Mouse (Mus musculus): ENCODE measurements around the gene Dync1i2. TPM values are rescaled to one million over a fixed set of nuclear protein-coding genes. Genes with fewer than 3 reads are reported as not detected.

The Dync1i2 gene
- polyA plus RNA-seq, 1 experiment: 67.3 TPM

GRCm38 (mm10) chr2:71192195-71192807, 19.2 kb upstream of the Dync1i2 start:
- no peaks in the 10 kb centered on the region for H3K79me2 ChIP-seq (ENCODE audit: control insufficient read depth, insufficient read depth)
- H3K4me2 ChIP-seq (ENCODE audit: low read depth): no peak overlapping the region
- no peaks in the 10 kb centered on the region for H3K36me3 ChIP-seq (ENCODE audit: control insufficient read depth, insufficient read depth)
- H3K4me3 ChIP-seq: no peak overlapping the region
- TF ChIP-seq REST (IDR thresholded peaks at IDR 0.05; ENCODE audit: insufficient read depth, insufficient read length) (no peak), TCF12 (IDR thresholded peaks at IDR 0.05; ENCODE audit: insufficient read depth, poor library complexity, severe bottlenecking) (no peak), POLR2AphosphoS2 (IDR thresholded peaks at IDR 0.05; ENCODE audit: insufficient read length, low read depth) (no peak), TCF3 (IDR thresholded peaks at IDR 0.05; ENCODE audit: insufficient read length, low read depth) (no peak), SRF (IDR thresholded peaks at IDR 0.05; ENCODE audit: control insufficient read depth, insufficient read length, low read depth) (no peak), MAX (IDR thresholded peaks at IDR 0.05; ENCODE audit: low read depth) (no peak), CEBPB (IDR thresholded peaks at IDR 0.05; ENCODE audit: insufficient read depth, poor library complexity, severe bottlenecking) (no peak), USF1 (IDR thresholded peaks at IDR 0.05; ENCODE audit: low read depth) (no peak), MYOD1 (IDR thresholded peaks at IDR 0.05; ENCODE audit: control insufficient read depth in 1 of 3, insufficient read length in 2 of 3, low read depth in 2 of 3) (no peak), POLR2A (IDR thresholded peaks at IDR 0.05; ENCODE audit: insufficient read length, low read depth) (no peak)
- H3ac ChIP-seq (ENCODE audit: control insufficient read depth, insufficient read length): no peak overlapping the region
- peaks cover 5% of the 10 kb centered on the region for H3K27me3 ChIP-seq (ENCODE audit: control insufficient read depth, insufficient read depth, insufficient read length)

DNA sequence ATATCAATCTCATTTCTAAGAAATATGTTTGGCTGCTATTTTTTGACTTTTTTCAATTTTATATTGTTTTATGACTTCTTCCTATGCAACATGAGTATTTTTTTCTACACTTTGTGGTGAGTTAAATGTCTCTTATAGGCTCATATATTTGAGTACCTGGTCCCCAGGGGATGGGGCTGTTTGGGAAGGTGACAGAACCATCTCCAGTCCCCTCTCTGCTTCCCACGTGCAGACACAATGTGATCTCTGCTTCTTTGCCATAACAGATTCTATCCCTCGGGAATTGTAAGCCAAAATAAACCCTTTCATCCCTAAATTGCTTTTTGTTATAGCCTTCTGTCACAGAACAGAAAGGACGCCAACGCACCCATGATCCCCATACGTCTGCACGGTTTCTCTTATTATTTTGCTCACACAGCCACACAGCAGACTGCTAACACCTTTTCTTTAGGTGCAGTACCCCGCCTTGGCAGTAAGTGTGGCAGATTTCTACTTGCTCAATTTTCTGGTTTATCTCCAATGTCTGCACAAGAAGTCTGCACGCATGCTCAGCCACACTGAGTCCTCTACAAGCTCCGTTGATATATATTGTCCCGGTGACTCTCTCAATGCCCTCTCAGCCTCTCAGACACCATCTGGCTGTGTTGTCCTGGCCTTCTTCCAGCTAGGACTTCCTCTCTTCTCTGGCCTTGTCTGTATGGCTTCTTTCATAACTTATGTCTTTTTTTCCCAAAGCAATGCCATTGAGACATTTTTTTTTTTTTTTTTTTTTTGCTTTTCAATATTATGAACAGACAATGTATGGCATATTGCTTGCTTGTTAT, 17.2 kb upstream of the Dync1i2 start:
- Histone ChIP-seq H3ac (ENCODE audit: control insufficient read depth, insufficient read length) (no peak overlapping the region), H3K4me3 (no peak overlapping the region), H3K79me2 (ENCODE audit: control insufficient read depth, insufficient read depth) (no peaks in the 10 kb centered on the region), H3K4me2 (ENCODE audit: low read depth) (no peak overlapping the region), H3K36me3 (ENCODE audit: control insufficient read depth, insufficient read depth) (no peaks in the 10 kb centered on the region), H3K27me3 (ENCODE audit: control insufficient read depth, insufficient read depth, insufficient read length) (peaks cover 5% of the 10 kb centered on the region)
- TF ChIP-seq MAX (IDR thresholded peaks at IDR 0.05; ENCODE audit: low read depth) (no peak), SRF (IDR thresholded peaks at IDR 0.05; ENCODE audit: control insufficient read depth, insufficient read length, low read depth) (no peak), USF1 (IDR thresholded peaks at IDR 0.05; ENCODE audit: low read depth) (no peak), MYOG (IDR thresholded peaks at IDR 0.05; ENCODE audit: control insufficient read depth in 1 of 3, insufficient read depth in 1 of 3, insufficient read length in 2 of 3, low read depth in 2 of 3) (no peak), MYOD1 (IDR thresholded peaks at IDR 0.05; ENCODE audit: control insufficient read depth in 1 of 3, insufficient read length in 2 of 3, low read depth in 2 of 3) (no peak), CEBPB (IDR thresholded peaks at IDR 0.05; ENCODE audit: insufficient read depth, poor library complexity, severe bottlenecking) (no peak), TCF12 (IDR thresholded peaks at IDR 0.05; ENCODE audit: insufficient read depth, poor library complexity, severe bottlenecking) (no peak), E2F4 (IDR thresholded peaks at IDR 0.05; ENCODE audit: insufficient read depth) (no peak), POLR2AphosphoS2 (IDR thresholded peaks at IDR 0.05; ENCODE audit: insufficient read length, low read depth) (no peak), POLR2A (IDR thresholded peaks at IDR 0.05; ENCODE audit: insufficient read length, low read depth) (no peak), TCF3 (IDR thresholded peaks at IDR 0.05; ENCODE audit: insufficient read length, low read depth) (no peak)

GRCm38 (mm10) chr2:71196947-71197346, 14.6 kb upstream of the Dync1i2 start:
- Histone ChIP-seq H3K4me2 (ENCODE audit: low read depth) (no peak overlapping the region), H3K4me3 (no peak overlapping the region), H3ac (ENCODE audit: control insufficient read depth, insufficient read length) (no peak overlapping the region), H3K27me3 (ENCODE audit: control insufficient read depth, insufficient read depth, insufficient read length) (no peaks in the 10 kb centered on the region), H3K36me3 (ENCODE audit: control insufficient read depth, insufficient read depth) (no peaks in the 10 kb centered on the region), H3K79me2 (ENCODE audit: control insufficient read depth, insufficient read depth) (no peaks in the 10 kb centered on the region)
- TF ChIP-seq CEBPB (IDR thresholded peaks at IDR 0.05; ENCODE audit: insufficient read depth, poor library complexity, severe bottlenecking): no peak
- TF ChIP-seq MYOD1 (IDR thresholded peaks at IDR 0.05; ENCODE audit: control insufficient read depth in 1 of 3, insufficient read length in 2 of 3, low read depth in 2 of 3): no peak
- TF ChIP-seq E2F4 (IDR thresholded peaks at IDR 0.05; ENCODE audit: insufficient read depth): no peak
- TF ChIP-seq MYOG (IDR thresholded peaks at IDR 0.05; ENCODE audit: control insufficient read depth in 1 of 3, insufficient read depth in 1 of 3, insufficient read length in 2 of 3, low read depth in 2 of 3): no peak
- TF ChIP-seq USF1 (IDR thresholded peaks at IDR 0.05; ENCODE audit: low read depth): no peak
- no peak for TF ChIP-seq TCF3 (IDR thresholded peaks at IDR 0.05; ENCODE audit: insufficient read length, low read depth)
- no peak for TF ChIP-seq TCF12 (IDR thresholded peaks at IDR 0.05; ENCODE audit: insufficient read depth, poor library complexity, severe bottlenecking)
- no peak for TF ChIP-seq POLR2A (IDR thresholded peaks at IDR 0.05; ENCODE audit: insufficient read length, low read depth)

- Histone ChIP-seq H3K4me3 (no peak overlapping the region), H3K36me3 (ENCODE audit: control insufficient read depth, insufficient read depth) (no peaks in the 10 kb centered on the region), H3K79me2 (ENCODE audit: control insufficient read depth, insufficient read depth) (no peaks in the 10 kb centered on the region), H3ac (ENCODE audit: control insufficient read depth, insufficient read length) (no peak overlapping the region), H3K27me3 (ENCODE audit: control insufficient read depth, insufficient read depth, insufficient read length) (no peaks in the 10 kb centered on the region), H3K4me2 (ENCODE audit: low read depth) (no peak overlapping the region)
- TF ChIP-seq POLR2A (IDR thresholded peaks at IDR 0.05; ENCODE audit: insufficient read length, low read depth) (no peak), MAX (IDR thresholded peaks at IDR 0.05; ENCODE audit: low read depth) (no peak), MYOD1 (IDR thresholded peaks at IDR 0.05; ENCODE audit: control insufficient read depth in 1 of 3, insufficient read length in 2 of 3, low read depth in 2 of 3) (no peak), TCF12 (IDR thresholded peaks at IDR 0.05; ENCODE audit: insufficient read depth, poor library complexity, severe bottlenecking) (no peak), E2F4 (IDR thresholded peaks at IDR 0.05; ENCODE audit: insufficient read depth) (no peak), SRF (IDR thresholded peaks at IDR 0.05; ENCODE audit: control insufficient read depth, insufficient read length, low read depth) (no peak), MYOG (IDR thresholded peaks at IDR 0.05; ENCODE audit: control insufficient read depth in 1 of 3, insufficient read depth in 1 of 3, insufficient read length in 2 of 3, low read depth in 2 of 3) (no peak), TCF3 (IDR thresholded peaks at IDR 0.05; ENCODE audit: insufficient read length, low read depth) (no peak), POLR2AphosphoS2 (IDR thresholded peaks at IDR 0.05; ENCODE audit: insufficient read length, low read depth) (no peak), CEBPB (IDR thresholded peaks at IDR 0.05; ENCODE audit: insufficient read depth, poor library complexity, severe bottlenecking) (no peak), REST (IDR thresholded peaks at IDR 0.05; ENCODE audit: insufficient read depth, insufficient read length) (no peak), USF1 (IDR thresholded peaks at IDR 0.05; ENCODE audit: low read depth) (no peak)
These were observed 12.6 kb upstream of the Dync1i2 start for GRCm38 (mm10) chr2:71198907-71199306.

Data from myocyte (in vitro differentiated cells).